Mouse (Mus musculus) heart, adult 18-20 months (tissue): ENCODE results near the gene Chpf2. TPM values are rescaled to one million over a fixed set of nuclear protein-coding genes. Genes with fewer than 3 reads are reported as not detected.

ENCODE experiments used
- DNase-seq, 2 experiments: peaks; one replicate each; pipeline ENCODE4 v3.0.0; 2021 to 2022; ENCODE audit warnings: mixed read lengths in 1 of 2
- total RNA-seq, 2 experiments: library from RNA; stranded (reverse); gene quantifications; 2 replicates each; pipeline ENCODE4 v1.2.3; 2021

The Chpf2 gene
- total RNA-seq, 2 experiments from 2014 or later = 5.8 to 6.9 TPM

- DNase-seq = peak; percentile 91 to 95
Measured at GRCm38 (mm10) chr5:24604656-24605100, 18.1 kb downstream of the Chpf2 start.

- DNase-seq = no peak
Measured at GRCm38 (mm10) chr5:24605321-24605979, 18.9 kb downstream of the Chpf2 start.

- no peak for DNase-seq
Measured at GRCm38 (mm10) chr5:24605980-24606665, 19.6 kb downstream of the Chpf2 start.

- no peak for DNase-seq
Measured at GRCm38 (mm10) chr5:24609388-24609787, 22.8 kb downstream of the Chpf2 start.

- DNase-seq = peak; percentile 54 to 56
Measured at GRCm38 (mm10) chr5:24611366-24612301, 25.1 kb downstream of the Chpf2 start.

GRCm38 (mm10) chr5:24612302-24612649 is 25.7 kb downstream of the Chpf2 start:
- DNase-seq = no peak

GRCm38 (mm10) chr5:24615097-24615496 is 28.6 kb downstream of the Chpf2 start:
- DNase-seq = no peak

GRCm38 (mm10) chr5:24618921-24619320 is 32.4 kb downstream of the Chpf2 start:
- DNase-seq = no peak

GRCm38 (mm10) chr5:24620116-24620515 is 33.6 kb downstream of the Chpf2 start:
- DNase-seq = no peak

- no peak for DNase-seq
Measured at GRCm38 (mm10) chr5:24620626-24621025, 34.1 kb downstream of the Chpf2 start.

- no peak for DNase-seq
Measured at GRCm38 (mm10) chr5:24622386-24623040, 36.0 kb downstream of the Chpf2 start.

GRCm38 (mm10) chr5:24623041-24623985 is 36.8 kb downstream of the Chpf2 start:
- DNase-seq = no peak

GRCm38 (mm10) chr5:24623986-24624821 is 37.7 kb downstream of the Chpf2 start, which contains the start of gene Smarcd3:
Gene Smarcd3 (minus strand): TSS chr5:24624411.
- peak; percentile 25 to 29 for DNase-seq

GRCm38 (mm10) chr5:24624822-24625120 is 38.2 kb downstream of the Chpf2 start:
- DNase-seq = no peak

- no peak for DNase-seq
Measured at GRCm38 (mm10) chr5:24629712-24630111, 43.2 kb downstream of the Chpf2 start.

- DNase-seq = no peak
Measured at GRCm38 (mm10) chr5:24635093-24635492, 48.6 kb downstream of the Chpf2 start.

- DNase-seq = no peak
Measured at GRCm38 (mm10) chr5:24635526-24636141, 49.1 kb downstream of the Chpf2 start.

GRCm38 (mm10) chr5:24636987-24637386 is 50.4 kb downstream of the Chpf2 start:
- no peak for DNase-seq

- no peak for DNase-seq
Measured at GRCm38 (mm10) chr5:24638131-24638530, 51.6 kb downstream of the Chpf2 start.

GRCm38 (mm10) chr5:24639081-24639480 is 52.5 kb downstream of the Chpf2 start:
- no peak for DNase-seq
